Mouse (Mus musculus) lung, adult 2 months (tissue): ENCODE measurements around the gene Tomm7. TPM values are rescaled to one million over a fixed set of nuclear protein-coding genes. Genes with fewer than 3 reads are reported as not detected.
"Not testable (repeated sequence)": the region's sequence is repeated elsewhere in the genome, so short reads cannot be mapped to it uniquely, and the experiment has no call there.

Experiments used
- DNase-seq: peaks from one replicate; pipeline ENCODE4 v3.0.0; 2022
- H3K4me1 ChIP-seq: fragments of 200-500 bp; 2 replicates; pipeline ENCODE4 v1.6.1; 2011; ENCODE audit warnings: low read length; ENCODE audit not compliant: control insufficient read depth, insufficient read depth
- H3K4me3 ChIP-seq: fragments of 200-500 bp; replicated peaks from 2 replicates; pipeline ENCODE3; 2011; ENCODE audit warnings: low read depth, mild to moderate bottlenecking, control low read depth, low read length; ENCODE audit errors: extremely low read depth
- CTCF ChIP-seq: fragments of 200-500 bp; IDR thresholded peaks from 2 replicates; pipeline ENCODE4 v1.5.1; 2011; ENCODE audit warnings: mild to moderate bottlenecking, low read length, control low read depth; ENCODE audit not compliant: insufficient read depth
- POLR2A ChIP-seq: fragments of 200-500 bp; IDR thresholded peaks from 2 replicates; pipeline ENCODE4 v1.6.1; 2011; ENCODE audit warnings: low read depth, mild to moderate bottlenecking, control low read depth, low read length, borderline replicate concordance; ENCODE audit errors: extremely low read depth
- WGBS: fragments of 180-500 bp; shearing (Covaris S2); methylation state at CpG from one replicate; pipeline ENCODE4 v1.1.7; 2018; 5-methylcytosine and 5-hydroxymethylcytosine counted together
- polyA plus RNA-seq: library from polyadenylated mRNA; depleted of rRNA; stranded (reverse); fragments of >200 nt; gene quantifications from 2 replicates; pipeline ENCODE4 v1.2.3, GENCODE M21; 2012; rRNA removed

Gene Tomm7
- polyA plus RNA-seq = 24.4 and 29.4 TPM in 2 replicates

DNA sequence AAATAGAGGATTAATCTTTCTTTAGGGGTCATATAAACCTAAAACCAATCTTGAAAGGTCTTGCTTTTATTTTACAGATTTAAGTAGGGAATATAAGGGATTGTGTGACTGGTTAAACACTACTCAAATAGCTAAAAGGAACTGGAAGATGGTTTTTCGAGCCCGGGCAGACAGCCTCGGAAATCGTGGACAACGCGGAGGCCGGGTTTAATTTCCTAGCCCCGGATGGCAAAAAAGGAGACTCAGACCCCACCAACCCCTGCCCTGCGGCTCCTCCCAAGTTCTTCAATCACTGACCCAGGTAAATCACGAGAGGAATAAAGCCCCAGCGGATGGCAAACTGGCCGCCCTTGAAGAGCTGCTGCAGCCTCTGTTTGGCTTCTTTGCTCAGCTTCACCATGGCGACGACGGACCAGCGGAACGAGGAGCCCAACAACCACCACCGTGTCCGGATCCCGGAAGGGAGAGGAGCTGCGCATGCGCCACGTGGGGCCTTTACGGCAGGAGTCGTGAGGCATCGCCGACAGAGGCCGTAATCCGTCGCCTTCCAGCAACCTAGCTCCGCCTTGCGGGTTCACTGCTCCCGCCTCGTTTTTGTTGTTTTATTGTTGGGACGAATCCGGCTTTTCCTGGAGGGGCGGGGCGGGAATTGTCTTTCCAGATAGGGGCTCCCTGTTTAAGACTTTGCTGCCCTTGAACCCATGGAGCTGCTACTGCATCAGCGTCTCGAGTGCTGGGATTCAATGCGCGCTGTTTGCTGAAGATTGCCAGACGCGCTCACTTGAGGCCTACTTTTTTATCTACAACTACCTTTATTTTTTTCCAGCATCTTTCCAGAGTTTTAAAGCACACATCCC lies at the start of gene Tomm7:
TSS of gene Tomm7 (minus strand) at position 488 of the 857 bp plus-strand sequence.
- under 1% methylated on average over 44 of the region's 44 CpGs for WGBS
- DNase-seq = peak; percentile 93
- TF ChIP-seq POLR2A = peak; percentile 95; the same call in 1 of the 2 replicates
- TF ChIP-seq CTCF = no peak
- Histone ChIP-seq H3K4me1 (peaks cover 2% of the 10 kb centered on the region; the same call in 1 of the 2 replicates), H3K4me3 (peak within 1 kb of the TSS; percentile 96)

DNA sequence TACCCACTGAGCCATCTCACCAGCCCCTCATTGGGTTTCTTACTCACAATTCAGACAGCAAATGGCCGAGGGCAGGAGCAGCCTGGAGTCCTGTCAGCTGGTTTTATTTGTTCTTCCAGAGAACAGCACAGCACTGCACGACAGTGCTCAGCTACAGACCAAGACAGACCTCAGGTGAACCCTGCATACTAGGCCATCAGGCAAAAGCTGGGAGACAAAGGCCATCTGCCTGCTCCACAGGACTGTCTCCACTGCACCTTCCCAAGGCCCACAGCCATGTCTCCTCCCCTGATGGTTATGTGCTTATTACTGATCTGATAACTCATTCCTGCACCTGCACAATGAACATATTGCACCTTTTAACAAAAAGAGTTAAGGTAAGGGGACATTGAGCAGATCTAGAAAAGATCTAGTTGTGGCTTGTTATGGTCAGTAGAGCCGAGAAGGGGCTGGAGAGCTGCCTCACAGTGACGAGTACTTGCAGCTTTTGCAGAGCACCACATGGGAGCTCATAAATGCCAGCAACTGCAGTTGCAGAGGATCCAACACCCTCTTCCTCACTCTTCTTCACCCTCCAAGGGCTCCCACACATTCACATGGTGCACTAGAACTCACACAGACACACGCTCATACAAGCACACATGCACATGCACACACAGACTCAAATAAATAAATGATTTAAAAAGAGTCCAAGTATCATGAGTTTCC lies 49.3 kb upstream of the Tomm7 start:
- no peak for DNase-seq
- WGBS = 81% methylated on average over 5 of the region's 5 CpGs
- Histone ChIP-seq H3K4me3 (no peak overlapping the region), H3K4me1 (no peaks in the 10 kb centered on the region; the same call in 1 of the 2 replicates)
- TF ChIP-seq POLR2A (no peak), CTCF (no peak)

DNA sequence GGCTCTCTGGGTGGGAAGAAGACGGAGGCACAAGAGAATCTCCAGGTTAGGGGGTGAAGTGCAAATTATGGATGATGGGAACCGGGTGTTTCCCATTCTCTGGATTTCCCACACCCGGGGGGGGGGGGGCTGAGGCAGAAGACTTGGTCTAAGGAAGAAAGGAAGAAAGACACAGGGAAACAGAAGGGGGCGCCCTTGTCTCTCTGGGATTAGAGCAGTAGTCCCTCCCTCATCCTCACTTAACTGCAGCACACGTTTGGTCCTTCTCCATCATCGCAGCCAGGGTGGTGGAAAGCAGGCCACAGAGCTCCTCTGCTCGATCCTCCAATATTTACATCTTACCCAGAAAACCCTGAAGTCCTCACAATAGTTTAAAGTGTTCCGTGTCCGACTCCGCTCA lies 46.8 kb upstream of the Tomm7 start:
- Histone ChIP-seq H3K4me3 (no peak overlapping the region), H3K4me1 (no peaks in the 10 kb centered on the region; the same call in 1 of the 2 replicates)
- 33% methylated on average over 10 of the region's 10 CpGs for WGBS
- TF ChIP-seq POLR2A = no peak
- TF ChIP-seq CTCF = peak; percentile 49
- DNase-seq = peak; percentile 69

DNA sequence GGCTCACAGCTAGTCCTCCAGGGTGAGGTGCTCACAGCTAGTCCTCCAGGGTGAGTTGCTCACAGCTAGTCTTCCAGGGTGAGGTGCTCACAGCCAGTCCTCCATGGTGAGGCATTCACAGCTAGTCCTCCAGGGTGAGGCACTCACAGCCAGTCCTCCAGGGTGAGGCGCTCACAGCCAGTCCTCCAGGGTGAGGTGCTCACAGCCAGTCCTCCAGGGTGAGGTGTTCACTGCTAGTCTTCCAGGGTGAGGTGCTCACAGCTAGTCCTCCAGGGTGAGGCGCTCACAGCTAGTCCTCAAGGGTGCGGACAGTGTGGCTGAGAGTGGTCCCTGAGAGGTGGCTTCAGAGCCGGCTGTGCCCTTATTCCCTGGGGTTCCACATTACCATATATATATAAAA lies 45.5 kb upstream of the Tomm7 start:
- no peak overlapping the region for H3K4me3 ChIP-seq
- WGBS = 81% methylated on average over 4 of the region's 4 CpGs
- no peak for TF ChIP-seq CTCF
- TF ChIP-seq POLR2A = no peak
- no peaks in the 10 kb centered on the region; the same call in 1 of the 2 replicates for H3K4me1 ChIP-seq
- DNase-seq = no peak

DNA sequence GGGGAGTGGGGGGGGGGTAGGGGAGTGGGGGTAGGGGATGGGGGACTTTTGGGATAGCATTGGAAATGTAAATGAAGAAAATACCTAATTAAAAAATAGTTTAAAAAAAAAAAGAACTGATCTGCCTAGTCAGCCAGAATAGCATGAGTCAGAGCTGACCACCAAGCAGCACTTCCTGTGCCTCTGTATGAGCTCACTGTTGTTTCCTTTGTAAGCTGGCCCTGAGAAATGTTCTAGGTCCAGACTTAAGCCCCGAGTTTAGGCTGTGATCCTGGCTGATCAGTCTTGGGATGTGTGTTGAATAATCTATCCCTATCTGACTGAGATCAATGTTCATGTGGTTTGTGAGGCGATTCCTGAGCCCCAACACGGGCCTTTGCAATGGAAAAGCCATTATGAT lies 43.1 kb upstream of the Tomm7 start:
- no peak for TF ChIP-seq CTCF
- no peak for TF ChIP-seq POLR2A
- 35% methylated on average over 3 of the region's 3 CpGs for WGBS
- Histone ChIP-seq H3K4me1 (no peaks in the 10 kb centered on the region), H3K4me3 (no peak overlapping the region)
- DNase-seq = no peak

DNA sequence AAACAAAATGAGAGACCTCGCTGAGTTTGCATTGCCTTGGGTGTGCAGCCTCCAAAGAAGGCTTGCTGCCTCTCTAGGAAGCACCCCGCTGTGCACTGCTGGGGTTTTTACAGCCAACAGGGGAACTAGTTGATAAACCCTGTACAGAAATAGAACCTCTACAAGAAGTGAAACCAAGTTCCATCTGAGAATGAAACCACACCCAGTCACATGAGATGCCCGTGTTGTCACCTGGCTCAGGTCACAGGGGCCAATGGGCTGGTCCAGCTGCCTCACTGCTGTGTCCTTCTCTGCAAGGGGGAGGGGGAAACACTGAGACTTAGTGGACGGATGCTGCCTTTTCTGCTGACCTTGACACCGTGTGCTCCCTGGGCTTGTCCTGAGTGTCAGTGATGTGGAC lies 30.5 kb upstream of the Tomm7 start:
- WGBS = 45% methylated on average over 5 of the region's 5 CpGs
- TF ChIP-seq CTCF = no peak
- TF ChIP-seq POLR2A = no peak
- no peak for DNase-seq
- Histone ChIP-seq H3K4me1 (0 out of 2 replicates have a peak, but pooled peaks cover 3% of the 10 kb centered on the region), H3K4me3 (no peak overlapping the region)

DNA sequence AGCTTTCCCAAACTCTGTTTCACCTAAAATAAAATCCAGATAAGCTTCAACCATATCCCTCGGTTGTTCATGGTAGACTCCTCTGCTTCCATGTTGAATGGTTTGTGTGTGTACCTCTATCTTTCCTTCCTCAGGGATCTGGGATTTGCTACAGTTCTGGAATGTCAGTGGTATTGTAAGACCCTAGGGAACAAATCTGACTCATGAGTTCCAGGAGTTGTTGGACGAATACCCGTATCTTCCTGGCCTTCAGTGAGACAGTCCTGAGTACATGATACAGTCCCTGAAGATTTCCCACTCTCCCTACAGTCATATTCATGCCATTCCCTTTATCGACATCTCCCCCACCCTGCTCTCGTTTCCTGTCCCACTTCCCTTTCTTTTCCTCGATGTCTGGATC lies 28.6 kb upstream of the Tomm7 start:
- 50% methylated on average over 6 of the region's 6 CpGs for WGBS
- no peak for TF ChIP-seq CTCF
- no peak for TF ChIP-seq POLR2A
- no peak overlapping the region for H3K4me3 ChIP-seq
- 0 out of 2 replicates have a peak, but pooled peaks cover 3% of the 10 kb centered on the region for H3K4me1 ChIP-seq
- DNase-seq = no peak

DNA sequence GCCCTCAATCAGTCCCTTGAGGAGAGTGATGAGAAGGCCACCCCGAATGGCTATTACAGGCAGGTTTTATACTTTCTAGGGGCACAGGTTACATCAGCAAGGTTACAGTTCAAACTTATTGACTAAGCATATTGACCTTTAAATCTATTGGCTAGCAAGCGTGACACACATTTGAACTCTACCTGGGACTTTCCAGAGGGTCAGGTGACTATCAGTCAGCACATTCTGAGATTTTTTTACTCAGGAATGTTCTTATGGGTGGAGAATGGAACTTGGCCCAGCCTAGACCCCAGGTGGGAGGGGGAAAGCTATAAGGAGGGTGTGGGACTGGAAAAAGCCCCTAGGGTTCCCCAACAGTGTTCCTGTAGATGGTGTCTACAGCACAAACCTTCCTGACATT lies 27.4 kb upstream of the Tomm7 start:
- not testable (repeated sequence) for H3K4me3 ChIP-seq, H3K4me1 ChIP-seq, DNase-seq
- 73% methylated on average over 2 of the region's 2 CpGs for WGBS

DNA sequence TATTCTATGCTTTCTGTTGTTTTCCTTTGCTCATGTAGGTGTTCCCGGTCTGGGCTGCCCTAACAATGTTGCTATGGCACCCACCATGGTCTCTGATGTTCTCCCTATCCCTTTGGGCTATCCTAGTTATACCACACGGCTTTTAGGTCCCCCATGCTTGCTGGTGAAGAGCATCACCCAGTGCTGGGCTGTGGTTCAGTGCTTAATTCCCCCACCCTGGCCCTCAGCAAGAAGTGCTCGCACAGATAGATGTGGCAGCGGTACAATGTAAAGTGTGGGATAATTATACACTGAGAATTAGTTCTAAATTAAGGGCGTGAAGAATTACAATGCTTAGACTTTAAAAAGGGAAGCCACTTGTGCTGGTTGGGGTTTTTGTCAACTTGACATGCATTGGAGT lies 22.0 kb upstream of the Tomm7 start:
- WGBS = 90% methylated on average over 5 of the region's 5 CpGs
- Histone ChIP-seq H3K4me3 (no peak overlapping the region), H3K4me1 (no peaks in the 10 kb centered on the region)
- no peak for DNase-seq
- TF ChIP-seq POLR2A (no peak), CTCF (no peak)
